Mouse (Mus musculus): ENCODE measurements around the gene Gmeb2. TPM values are rescaled to one million over a fixed set of nuclear protein-coding genes. Genes with fewer than 3 reads are reported as not detected.

The Gmeb2 gene
- 27.2 and 29.7 TPM in 2 replicates for polyA plus RNA-seq (2012; rRNA removed)

GRCm38 (mm10) chr2:181287958-181288350 lies at the start of gene Gmeb2:
Gmeb2 (minus strand) TSS chr2:181288035.

GRCm38 (mm10) chr2:181319248-181320102 lies 31.6 kb upstream of the Gmeb2 start, which contains the start of gene Rtel1:
Rtel1 (plus strand) TSS chr2:181319739.

GRCm38 (mm10) chr2:181314080-181314810 lies 26.4 kb upstream of the Gmeb2 start, which contains the start of gene Stmn3:
Stmn3 (minus strand) TSS chr2:181314500.

GRCm38 (mm10) chr2:181241602-181242313 lies 46.1 kb downstream of the Gmeb2 start, which contains the start of gene Helz2:
Helz2 (minus strand) TSS chr2:181242027.

GRCm38 (mm10) chr2:181219538-181220216 lies 68.2 kb downstream of the Gmeb2 start, which contains the start of gene Fndc11:
Fndc11 (plus strand) TSS chr2:181220013.

GRCm38 (mm10) chr2:181213021-181213445 lies 74.8 kb downstream of the Gmeb2 start, which contains the start of gene Srms:
Srms (minus strand) TSS chr2:181213185.

GRCm38 (mm10) chr2:181202422-181202821 lies 85.4 kb downstream of the Gmeb2 start, which contains the start of gene Ptk6:
Ptk6 (minus strand) TSS chr2:181202789.

Other genes starting within 250 kb of the Gmeb2 start
- gene Chrna4, start 244.5 kb downstream of the Gmeb2 start, polyA plus RNA-seq (2012; rRNA removed) = 13.9 TPM in 2 replicates
- 78.7 and 87.8 TPM in 2 replicates for gene Kcnq2, start 152.7 kb downstream of the Gmeb2 start, polyA plus RNA-seq (2012; rRNA removed)
- gene Eef1a2, start 131.0 kb downstream of the Gmeb2 start, polyA plus RNA-seq (2012; rRNA removed) = 199 and 216 TPM in 2 replicates
- gene Ppdpf, start 100.8 kb downstream of the Gmeb2 start, polyA plus RNA-seq (2012; rRNA removed) = 225 and 239 TPM in 2 replicates
- 0.05 and 0.08 TPM in 2 replicates for gene Ptk6, start 85.2 kb downstream of the Gmeb2 start, polyA plus RNA-seq (2012; rRNA removed)
- 0.16 TPM in 2 replicates for gene Srms, start 74.8 kb downstream of the Gmeb2 start, polyA plus RNA-seq (2012; rRNA removed)
- gene Fndc11, start 68.0 kb downstream of the Gmeb2 start, polyA plus RNA-seq (2012; rRNA removed) = 0.19 and 0.35 TPM in 2 replicates
- 2.1 and 2.2 TPM in 2 replicates for gene Helz2, start 46.0 kb downstream of the Gmeb2 start, polyA plus RNA-seq (2012; rRNA removed)
- 1,007 and 1,209 TPM in 2 replicates for gene Stmn3, start 26.5 kb upstream of the Gmeb2 start, polyA plus RNA-seq (2012; rRNA removed)
- 99.7 and 111 TPM in 2 replicates for gene Rtel1, start 31.7 kb upstream of the Gmeb2 start, polyA plus RNA-seq (2012; rRNA removed)
- 130 and 133 TPM in 2 replicates for gene Zgpat, start 76.9 kb upstream of the Gmeb2 start, polyA plus RNA-seq (2012; rRNA removed)
- gene Arfrp1, start 77.4 kb upstream of the Gmeb2 start, polyA plus RNA-seq (2012; rRNA removed) = 104 and 107 TPM in 2 replicates
- 115 and 119 TPM in 2 replicates for gene Lime1, start 92.0 kb upstream of the Gmeb2 start, polyA plus RNA-seq (2012; rRNA removed)
- gene Zbtb46, start 171.4 kb upstream of the Gmeb2 start, polyA plus RNA-seq (2012; rRNA removed) = 10.0 and 11.4 TPM in 2 replicates
- gene Abhd16b, start 205.2 kb upstream of the Gmeb2 start, polyA plus RNA-seq (2012; rRNA removed) = not detected in 2 replicates
- gene Tpd52l2, start 209.1 kb upstream of the Gmeb2 start, polyA plus RNA-seq (2012; rRNA removed) = 108 and 119 TPM in 2 replicates
- 183 and 196 TPM in 2 replicates for gene Dnajc5, start 232.4 kb upstream of the Gmeb2 start, polyA plus RNA-seq (2012; rRNA removed)